Mouse (Mus musculus) frontal cortex, adult 2 months (tissue): Measurements from ENCODE around the gene Cdh3. TPM values are rescaled to one million over a fixed set of nuclear protein-coding genes. Genes with fewer than 3 reads are reported as not detected.

Source experiments
- DNase-seq, 2 experiments: peaks; one replicate each; pipeline ENCODE4 v3.0.0; 2022; ENCODE audit warnings: low spot score in 1 of 2; ENCODE audit errors: extremely low spot score in 1 of 2
- polyA plus RNA-seq: library from polyadenylated mRNA; depleted of rRNA; stranded (reverse); fragments of >200 nt; gene quantifications from 2 replicates; pipeline ENCODE4 v1.2.3, GENCODE M21; 2012; rRNA removed

Gene Cdh3
- 1.3 and 1.4 TPM in 2 replicates for polyA plus RNA-seq

DNA sequence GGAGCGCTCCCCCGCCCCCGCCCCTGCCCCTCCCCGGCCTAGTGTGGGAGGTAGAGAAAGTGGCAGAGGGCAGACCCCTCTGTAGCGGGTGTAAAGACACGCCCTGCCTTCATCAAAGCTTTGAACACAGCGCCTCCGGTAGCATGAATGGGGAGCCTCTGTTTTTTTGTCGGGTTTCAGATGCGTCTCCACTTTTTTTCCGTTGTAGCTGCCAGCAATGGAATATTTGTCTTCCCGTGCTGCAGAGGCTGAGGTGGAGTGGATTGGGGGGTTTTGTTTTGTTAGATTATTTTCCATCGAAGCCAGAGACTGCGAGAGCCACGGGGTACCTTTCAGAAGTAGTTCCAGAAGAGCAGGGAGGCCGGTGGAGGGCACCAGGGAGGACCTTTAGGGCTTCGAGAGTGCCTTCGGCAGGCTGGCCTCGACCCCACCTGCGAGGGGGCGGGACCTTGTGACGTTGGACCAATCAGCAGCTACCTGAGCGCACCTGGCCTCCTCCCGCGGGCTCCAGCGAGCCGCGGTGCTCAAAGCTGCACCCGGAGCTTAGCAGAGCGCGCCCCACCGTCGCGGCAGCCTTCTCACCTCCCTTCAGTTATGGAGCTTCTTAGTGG lies at the start of gene Cdh3:
TSS of gene Cdh3 (plus strand) at position 527 of the 611 bp plus-strand sequence.
- no peak for DNase-seq

DNA sequence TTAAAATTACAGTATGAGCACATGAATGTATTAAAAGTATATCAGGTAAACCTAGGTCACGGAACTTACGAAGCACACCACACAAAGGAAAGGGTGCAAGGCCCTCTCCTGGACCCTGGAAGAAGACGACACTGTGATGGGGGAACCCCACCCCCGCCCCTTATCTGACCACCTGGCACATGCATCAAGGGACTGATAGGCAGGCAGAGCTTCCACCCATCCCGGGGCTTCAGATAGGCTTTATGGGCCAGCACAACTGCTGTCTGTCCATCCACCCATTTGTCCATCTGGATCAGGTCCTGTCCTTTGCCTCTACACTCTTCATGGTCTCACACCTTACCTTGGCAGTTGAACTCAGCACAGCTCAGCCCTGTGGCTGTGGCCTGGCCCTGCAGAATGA lies 48.6 kb upstream of the Cdh3 start:
- DNase-seq = no peak

DNA sequence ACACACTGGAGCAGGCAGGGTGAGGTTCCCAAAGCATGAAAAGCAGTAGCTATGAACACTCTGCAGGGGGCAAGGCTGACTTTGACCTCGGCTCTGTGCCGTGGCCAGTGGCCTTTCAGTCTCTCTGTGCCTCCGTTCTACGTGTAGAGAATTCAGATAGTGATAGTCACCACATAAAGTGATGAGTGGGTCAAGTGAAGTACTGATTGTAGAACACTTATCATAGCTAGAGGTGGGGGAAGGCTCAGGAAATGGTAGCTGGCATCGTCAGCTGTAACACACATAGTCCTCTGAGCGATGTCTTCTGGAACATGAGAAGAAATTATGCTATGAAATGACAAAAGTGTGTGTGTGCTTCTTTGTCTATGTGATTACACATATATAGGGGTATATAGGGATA lies 46.9 kb upstream of the Cdh3 start:
- DNase-seq = no peak

DNA sequence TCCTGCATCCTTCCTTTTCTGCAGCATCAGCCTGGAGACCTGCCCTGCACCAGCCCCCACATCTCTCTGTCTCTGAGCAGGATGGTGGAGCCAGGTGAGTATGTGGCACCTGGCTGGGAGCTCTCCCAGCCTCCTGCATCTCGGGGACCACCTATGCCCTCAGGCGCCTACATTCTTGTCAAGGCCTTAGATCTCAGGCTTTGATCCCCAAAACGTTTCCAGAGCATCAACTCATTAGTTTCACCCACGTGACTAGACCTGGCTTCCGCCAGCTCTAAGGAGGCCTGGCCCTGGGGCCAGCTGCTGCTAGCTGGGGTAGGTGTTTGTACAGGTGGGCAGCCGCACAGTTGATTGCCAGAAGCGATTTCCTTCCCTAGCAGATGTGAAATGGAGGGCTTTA lies 41.2 kb upstream of the Cdh3 start:
- no peak for DNase-seq

DNA sequence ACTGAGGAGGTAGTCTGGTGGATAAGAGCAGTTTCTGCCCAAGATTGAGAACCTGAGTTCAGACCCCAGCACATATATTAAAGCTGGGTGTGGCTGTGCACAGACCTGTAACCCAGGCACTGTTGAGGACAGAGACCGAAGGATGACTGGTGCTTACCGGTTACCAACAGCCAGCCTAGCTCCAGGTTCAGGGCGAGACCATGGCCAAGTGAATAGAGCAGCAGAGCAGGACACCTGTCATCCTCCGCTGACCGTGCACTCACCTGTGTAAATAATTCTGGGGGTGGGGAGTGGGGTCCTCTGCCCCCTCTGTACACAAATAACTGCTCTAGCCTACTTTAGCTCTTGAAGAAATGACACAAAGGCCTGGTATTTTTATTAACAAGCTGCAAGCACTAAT lies 36.7 kb upstream of the Cdh3 start:
- no peak for DNase-seq

DNA sequence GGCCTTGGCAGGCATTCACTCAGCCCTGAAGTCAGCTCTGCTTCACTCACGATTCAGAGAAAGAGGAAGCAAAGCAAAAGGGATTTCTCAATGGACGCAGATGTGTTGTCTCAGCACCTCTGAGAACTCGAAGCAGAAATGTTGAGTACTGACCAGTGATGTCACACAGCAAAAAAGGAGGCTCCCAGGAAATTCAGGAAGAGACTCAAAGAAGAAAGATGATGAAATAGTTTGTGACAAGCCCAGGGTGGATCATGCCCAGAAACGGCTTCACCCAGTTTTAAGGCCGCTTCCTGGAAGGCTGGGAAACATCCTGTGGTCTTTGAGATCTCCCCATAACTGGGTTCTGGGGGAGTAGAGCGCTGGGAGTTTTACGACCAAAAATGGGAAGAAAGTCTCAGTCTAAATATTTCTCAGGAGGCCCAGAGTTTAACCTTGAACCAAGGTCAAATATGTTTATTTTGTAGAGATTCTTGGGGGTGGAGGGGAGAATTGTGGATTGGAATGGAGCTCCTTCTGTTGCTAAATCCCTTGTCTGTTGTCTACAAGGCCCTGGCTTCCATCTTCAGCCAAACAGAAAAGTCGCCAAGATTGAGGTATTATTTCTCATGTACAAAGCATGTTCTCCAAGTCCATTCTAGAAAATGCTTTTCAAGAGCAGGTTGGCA lies 10.5 kb upstream of the Cdh3 start, which contains the start of gene 6030452D12Rik:
TSS of gene 6030452D12Rik (plus strand) at position 505 of the 668 bp plus-strand sequence.
- DNase-seq = no peak

DNA sequence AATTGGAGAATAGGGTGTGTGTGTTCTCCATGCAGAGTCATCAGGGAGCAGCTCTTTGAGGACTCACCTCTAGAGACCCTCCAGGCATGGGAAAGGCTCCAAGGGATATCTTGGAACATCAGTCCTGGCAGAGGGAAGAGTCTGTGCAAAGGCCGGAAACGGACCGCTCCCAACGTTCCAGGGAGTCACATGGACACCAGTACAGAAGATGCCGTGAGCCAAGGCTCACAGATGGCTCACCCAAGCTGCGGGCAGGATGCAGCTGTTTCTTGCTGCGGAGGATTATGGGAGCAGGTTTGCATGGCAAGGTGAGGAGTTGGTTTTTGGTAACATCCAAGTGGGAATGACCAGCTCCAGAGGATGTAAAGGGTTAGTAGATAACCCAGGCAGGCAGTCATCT lies 6.5 kb upstream of the Cdh3 start:
- DNase-seq = no peak

DNA sequence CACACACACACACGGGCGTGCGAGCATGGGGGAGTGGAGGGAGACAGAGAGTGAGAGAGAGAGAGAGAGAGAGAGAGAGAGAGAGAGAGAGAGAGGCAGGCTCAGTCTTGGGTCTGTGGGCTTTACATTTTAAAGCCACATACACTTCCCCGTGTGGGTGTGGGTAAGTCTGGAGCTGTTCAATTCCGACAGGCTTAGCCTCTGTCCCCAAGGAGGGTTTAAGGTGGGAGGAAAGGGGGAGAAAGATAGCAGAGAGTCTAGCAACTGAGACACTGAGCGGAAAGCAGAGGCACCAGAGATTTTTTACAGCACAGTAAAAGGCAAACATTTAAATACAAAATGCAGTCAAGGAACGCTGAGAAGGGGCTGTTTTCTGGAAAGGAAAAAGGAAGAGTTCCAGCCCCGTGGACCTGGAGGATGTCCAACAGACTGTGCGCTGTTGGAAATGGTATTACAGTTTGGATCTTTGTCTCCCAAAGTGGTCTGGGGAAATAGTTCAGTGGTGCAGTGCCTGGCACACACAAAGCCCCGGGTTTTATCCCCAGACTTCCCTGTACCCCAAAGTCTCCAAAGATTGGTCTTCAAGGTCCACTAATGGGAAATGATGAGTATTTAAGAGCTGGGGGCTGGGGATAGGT lies 5.2 kb upstream of the Cdh3 start:
- no peak for DNase-seq

DNA sequence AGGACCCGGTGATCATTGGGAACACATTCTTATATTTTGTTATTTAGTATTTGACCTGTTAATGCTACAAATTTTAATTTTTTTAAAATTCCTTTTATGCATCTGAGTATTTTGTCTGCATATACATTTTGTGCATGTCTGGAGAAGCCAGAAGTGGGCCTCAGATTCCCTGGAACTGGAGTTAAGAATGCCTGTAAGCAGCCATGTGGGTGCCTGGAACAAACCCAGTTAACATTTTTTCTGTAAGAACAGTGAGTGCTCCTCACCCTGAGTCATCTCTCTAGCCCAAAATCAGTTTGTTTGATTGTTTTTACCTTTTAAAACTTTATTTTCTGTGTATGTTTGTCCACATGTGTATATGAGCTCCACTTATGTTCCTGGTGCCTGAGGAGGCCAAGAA lies 4.6 kb upstream of the Cdh3 start:
- DNase-seq = no peak

DNA sequence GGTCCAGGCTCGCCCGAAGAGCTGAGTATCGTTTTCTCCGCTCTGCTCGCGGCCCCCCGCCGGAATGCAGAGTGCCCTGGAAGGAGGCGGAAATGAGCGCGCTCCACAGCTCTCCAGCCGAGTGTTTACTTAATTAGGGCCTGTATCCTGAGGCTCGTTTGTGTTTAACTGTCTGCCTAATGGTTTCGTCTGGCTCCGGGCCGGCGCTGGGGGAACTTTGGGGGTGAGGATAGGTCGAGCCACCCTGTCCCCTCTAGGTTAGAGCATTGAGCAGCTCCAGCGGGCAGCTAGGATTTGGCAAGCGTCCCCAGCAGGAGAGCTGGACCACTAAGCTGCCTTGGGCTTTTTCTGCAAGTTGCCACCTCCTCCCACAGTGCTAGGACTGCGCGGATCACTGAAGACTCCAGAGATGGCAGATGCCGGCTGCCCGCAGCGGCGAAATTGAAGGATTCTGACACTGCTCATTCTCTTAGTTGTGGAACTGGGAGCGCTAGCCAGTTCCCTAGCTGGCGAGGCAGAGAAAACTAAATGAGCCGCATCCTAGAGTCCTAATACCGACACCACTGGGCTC lies 2.8 kb upstream of the Cdh3 start:
- peak in 1 of 2 experiments; percentile 31 for DNase-seq

DNA sequence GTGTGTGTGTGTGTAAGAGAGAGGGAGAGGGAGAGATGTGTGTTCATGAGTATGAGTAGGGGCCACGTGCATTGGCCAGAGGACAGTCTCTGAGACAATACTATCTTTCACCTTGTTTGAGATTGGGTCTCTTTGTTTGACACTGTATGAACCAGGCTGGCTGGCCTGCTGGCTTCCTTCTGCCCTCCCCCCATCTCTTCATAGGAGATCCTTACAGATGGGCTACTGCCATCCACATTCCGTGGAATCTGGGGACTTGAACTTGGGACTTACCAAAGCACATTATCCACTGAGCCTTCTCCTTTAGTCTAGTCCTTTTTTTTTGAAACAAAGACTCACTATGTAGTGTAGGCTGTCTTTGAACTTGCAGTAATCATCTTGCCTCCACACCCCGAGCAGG lies 2.2 kb upstream of the Cdh3 start:
- no peak for DNase-seq

DNA sequence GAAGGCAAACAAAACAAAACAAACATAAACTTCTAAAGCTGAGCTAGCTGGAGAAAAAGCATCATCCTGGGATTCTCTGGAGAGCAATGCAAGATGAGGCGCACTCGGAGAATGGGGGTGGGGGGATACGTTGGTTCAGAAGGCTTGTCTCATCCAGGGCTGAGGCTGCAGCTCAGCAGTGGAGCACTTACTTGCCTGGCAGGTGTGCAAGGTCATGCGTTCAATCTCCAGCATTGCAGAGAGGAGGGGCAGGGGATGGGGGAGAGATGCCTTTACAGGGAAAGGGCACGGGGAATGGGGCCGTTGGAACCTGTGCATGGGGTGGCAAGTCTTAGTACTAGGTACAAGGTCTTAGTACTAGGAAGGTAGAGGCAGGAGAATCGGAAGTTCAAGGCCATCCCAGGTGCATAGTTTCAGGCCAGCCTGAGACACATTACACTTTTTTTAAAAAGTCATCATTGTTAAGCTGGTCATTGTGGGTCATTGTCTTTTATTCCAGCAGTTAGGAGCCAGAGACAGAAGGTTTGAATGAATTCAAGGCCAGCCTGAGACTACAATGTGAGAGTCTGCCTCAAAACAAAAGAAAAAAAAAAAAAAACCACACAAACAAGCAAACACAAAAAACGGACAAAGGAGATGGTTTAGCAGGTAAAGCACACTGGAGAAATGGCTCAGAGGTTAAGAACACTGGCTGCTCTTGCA lies 1.5 kb upstream of the Cdh3 start:
- DNase-seq = no peak

DNA sequence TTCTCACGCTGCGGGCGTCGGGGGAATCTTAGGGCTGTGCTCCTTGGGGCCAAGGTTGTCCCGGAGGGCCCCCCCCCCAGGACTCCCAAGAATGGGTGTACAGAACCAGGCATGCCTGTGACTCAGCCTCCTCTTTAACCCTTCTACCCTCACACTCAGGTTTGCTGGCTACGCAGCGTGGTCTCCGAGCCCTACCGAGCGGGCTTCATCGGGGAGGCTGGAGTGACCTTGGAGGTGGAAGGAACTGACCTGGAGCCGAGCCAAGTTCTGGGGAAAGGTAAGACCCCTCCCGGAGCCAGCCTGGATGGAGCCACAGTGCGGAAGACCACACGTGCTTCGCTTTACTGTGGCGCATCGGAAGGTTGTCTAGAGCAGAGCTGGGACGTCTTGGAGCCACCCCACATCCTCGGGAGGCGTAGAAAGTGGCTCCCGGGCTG lies 392 bp downstream of the Cdh3 start:
- no peak for DNase-seq

DNA sequence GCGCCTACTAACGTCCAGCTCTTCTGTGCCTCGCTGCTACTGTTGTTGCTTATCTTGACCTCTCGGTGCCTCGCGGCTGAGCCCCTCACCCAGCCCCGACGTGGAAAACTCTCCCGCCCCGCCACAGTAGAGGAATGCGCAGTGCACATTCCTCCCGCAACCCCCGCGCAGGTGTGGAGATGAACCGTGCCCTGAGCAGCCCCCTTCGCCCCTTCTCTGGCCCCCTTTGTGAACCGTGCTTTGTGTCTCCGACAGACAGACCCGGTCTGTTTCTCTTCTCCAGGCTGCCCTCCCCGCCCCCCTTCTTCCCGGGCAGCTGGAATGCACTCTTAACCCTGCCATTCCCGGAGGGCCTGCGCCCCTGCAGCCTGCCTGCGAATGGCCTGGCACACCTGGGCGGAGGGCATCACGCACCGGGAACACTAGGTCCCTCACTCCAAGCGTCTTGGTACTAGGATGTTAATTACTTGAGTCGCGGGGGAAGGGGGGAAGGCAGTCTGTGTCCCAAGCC lies 895 bp downstream of the Cdh3 start:
- no peak for DNase-seq

DNA sequence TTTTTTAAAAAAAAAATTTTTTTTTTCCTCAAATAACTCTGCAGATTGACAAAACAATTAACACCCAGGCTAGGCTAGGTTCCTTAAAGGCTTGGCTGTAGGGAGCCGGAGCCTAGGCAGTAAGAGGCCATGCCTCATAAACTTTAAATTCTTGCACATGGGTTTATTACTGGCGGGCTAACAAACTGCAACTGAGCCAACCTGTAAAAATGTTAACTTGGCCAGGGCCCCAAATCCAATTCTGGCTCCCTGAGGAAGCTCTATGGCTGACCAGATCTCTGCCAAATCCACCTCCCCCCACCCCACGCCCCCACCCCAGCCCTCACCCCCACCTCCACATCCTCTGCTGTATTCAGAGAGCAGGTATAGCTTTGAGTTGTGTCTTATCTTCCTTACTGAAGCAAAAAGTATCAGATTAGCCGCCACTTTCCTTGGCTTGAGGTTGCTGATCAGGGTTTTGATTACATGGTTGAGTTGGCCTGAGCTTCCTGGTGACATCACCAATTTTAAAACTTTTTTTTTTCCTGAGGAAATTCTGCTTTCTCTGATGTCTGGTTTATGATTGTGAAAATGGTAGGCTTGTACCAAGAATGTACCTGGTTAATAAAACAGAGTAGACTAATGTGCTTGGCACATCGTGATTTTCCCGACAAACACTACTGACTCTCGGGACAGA lies 1.9 kb downstream of the Cdh3 start:
- DNase-seq = no peak

DNA sequence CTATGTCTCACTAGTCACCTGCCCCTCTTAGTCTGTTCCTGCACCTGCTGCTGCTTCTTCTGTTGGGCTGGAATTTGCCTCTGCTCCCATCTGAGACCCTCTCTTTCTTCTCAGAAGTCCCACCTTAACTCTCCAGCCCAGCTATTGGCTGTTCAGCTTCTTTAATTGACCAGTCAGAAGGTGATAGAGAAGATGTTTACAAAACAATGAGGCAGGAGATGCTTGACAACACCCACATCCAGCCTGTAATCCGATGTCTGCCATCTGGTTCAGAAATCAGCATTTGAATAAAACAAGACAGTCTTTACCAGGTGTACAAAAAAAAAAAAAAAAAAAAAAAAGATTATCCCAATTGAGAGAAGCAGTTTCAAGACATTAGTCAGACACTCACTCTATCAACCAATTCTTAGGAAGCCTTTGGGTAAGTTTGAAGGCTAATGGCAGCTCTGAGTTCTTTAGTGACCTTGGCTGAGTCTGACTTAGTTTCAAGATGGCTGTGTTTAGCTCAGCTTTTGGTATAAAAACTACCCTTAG lies 5.3 kb downstream of the Cdh3 start:
- no peak for DNase-seq

DNA sequence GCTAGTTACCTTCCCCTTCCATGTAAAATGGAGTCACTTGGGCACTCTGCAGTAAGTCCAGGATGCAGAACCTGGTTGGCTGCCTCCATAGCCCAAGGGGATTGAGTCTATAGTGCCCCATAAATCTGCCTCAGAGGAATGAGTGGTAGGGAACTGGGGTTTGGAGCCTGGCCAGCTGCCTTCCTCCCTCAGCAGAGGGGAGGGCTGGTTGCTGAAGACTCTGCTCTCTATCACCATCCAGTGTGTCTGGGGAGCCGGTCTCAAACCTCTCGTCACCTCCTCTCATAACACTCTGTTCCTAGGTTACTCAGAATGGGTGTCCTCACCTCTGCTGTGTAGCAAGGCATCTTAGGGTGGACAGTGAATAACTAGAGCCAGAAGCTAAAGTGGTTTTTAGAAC lies 5.9 kb downstream of the Cdh3 start:
- DNase-seq = no peak

DNA sequence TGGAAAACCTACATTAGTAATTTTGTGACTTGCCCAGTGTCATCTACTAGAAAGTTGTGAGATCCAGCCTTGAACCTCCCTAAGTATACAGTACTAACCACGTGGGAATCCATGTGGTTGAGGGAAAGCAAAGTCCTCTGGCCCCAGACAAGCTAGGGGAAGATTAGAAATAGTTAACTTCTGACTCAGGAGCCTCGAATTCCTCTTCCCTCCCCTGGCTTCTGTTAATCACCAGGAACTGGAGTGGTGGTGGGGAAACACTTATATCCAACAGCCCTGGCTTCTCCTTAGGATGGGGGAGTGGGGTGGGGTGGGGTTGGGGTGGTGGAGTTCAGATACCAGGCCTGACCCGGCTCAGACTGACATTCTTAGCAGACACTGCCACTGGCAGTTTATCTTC lies 8.1 kb downstream of the Cdh3 start:
- no peak for DNase-seq

DNA sequence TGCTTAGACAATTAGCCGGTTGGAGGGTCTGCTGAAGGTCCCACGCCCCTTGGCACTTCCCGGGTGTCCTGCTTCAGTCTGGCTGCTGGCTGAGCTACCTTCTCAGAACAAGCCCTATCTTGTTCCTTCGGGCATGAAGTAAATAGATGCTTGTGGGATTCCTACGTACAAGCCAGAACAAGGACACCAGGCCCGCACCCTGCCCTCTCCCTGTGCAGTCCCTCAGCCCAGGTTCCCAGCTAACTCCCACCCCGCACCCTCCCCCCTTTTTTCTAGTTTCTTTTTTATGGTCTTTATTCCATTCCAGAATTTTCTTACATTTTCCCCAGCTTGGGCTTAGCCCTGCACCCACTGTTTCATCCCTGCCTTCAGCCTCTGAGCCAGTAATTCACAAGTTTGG lies 9.9 kb downstream of the Cdh3 start:
- DNase-seq = no peak

DNA sequence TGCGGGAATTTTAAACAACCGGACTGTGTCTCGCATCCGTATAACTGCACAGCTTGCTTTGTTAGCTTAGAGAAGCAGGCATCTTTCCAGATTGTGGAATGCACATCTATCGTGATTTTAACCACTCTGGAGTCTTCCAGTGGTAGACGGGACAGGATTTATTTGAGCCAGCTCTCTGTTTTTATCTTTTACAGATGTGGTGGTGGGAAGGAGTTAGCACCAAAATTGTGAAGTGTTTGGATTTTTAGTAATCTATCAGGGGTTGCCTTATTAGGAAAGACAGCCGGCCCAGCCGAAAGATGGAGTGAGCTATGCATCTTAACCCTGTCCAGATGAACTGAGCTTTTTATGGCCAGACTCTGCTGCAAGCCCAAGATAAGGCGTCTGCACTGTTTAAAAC lies 11.2 kb downstream of the Cdh3 start:
- DNase-seq = no peak
